Mouse (Mus musculus) cerebellum, postnatal 25 days (tissue): ENCODE measurements around the gene Defb21.

Source experiments
- DNase-seq, 2 experiments: peaks; one replicate each; pipeline ENCODE4 v3.0.0; 2021; ENCODE audit warnings: mixed read lengths in 2 of 2

Defb21 gene

GRCm38 (mm10) chr2:152572114-152572794, at the start of gene Defb21:
Gene Defb21 (plus strand): TSS chr2:152572744.
- peak in 1 of 2 experiments; percentile 8 for DNase-seq

- DNase-seq: no peak
These were observed 32.4 kb upstream of the Defb21 start, which contains the start of gene Defb29 for GRCm38 (mm10) chr2:152539944-152540710. Gene Defb29 (minus strand): TSS chr2:152540098.

GRCm38 (mm10) chr2:152541979-152542378, 30.6 kb upstream of the Defb21 start:
- no peak for DNase-seq

GRCm38 (mm10) chr2:152542897-152543296, 29.6 kb upstream of the Defb21 start:
- no peak for DNase-seq

- no peak for DNase-seq
These were observed 29.1 kb upstream of the Defb21 start for GRCm38 (mm10) chr2:152543478-152543877.

- peak; percentile 21 to 57 for DNase-seq
These were observed 27.9 kb upstream of the Defb21 start for GRCm38 (mm10) chr2:152544691-152545090.

GRCm38 (mm10) chr2:152548124-152548523, 24.4 kb upstream of the Defb21 start:
- no peak for DNase-seq

GRCm38 (mm10) chr2:152553774-152554423, 18.6 kb upstream of the Defb21 start:
- peak; percentile 63 to 76 for DNase-seq

- DNase-seq: no peak
These were observed 15.9 kb upstream of the Defb21 start for GRCm38 (mm10) chr2:152556655-152557054.

GRCm38 (mm10) chr2:152569038-152569437, 3.5 kb upstream of the Defb21 start, which contains the start of gene Gm17416:
Gene Gm17416 (plus strand): TSS chr2:152569338.
- no peak for DNase-seq

- no peak for DNase-seq
These were observed 2.7 kb upstream of the Defb21 start for GRCm38 (mm10) chr2:152569881-152570280.

GRCm38 (mm10) chr2:152570313-152570712, 2.2 kb upstream of the Defb21 start:
- DNase-seq: no peak

GRCm38 (mm10) chr2:152573484-152573883, 940 bp downstream of the Defb21 start:
- no peak for DNase-seq

GRCm38 (mm10) chr2:152580107-152580506, 7.6 kb downstream of the Defb21 start, which contains the start of gene Defb19:
Gene Defb19 (minus strand): TSS chr2:152580312.
- no peak for DNase-seq

- no peak for DNase-seq
These were observed 8.1 kb downstream of the Defb21 start for GRCm38 (mm10) chr2:152580612-152581011.

GRCm38 (mm10) chr2:152586926-152587560, 14.5 kb downstream of the Defb21 start:
- DNase-seq: peak in 1 of 2 experiments; percentile 19

- DNase-seq: no peak
These were observed 15.9 kb downstream of the Defb21 start for GRCm38 (mm10) chr2:152588450-152588849.

GRCm38 (mm10) chr2:152589021-152589420, 16.5 kb downstream of the Defb21 start:
- DNase-seq: no peak

- no peak for DNase-seq
These were observed 26.8 kb downstream of the Defb21 start, which contains the start of gene Defb45 for GRCm38 (mm10) chr2:152599299-152599698. Gene Defb45 (minus strand): TSS chr2:152599399.

- DNase-seq: no peak
These were observed 27.5 kb downstream of the Defb21 start for GRCm38 (mm10) chr2:152600076-152600475.

GRCm38 (mm10) chr2:152601275-152601960, 28.9 kb downstream of the Defb21 start:
- no peak for DNase-seq

- peak in 1 of 2 experiments; percentile 35 for DNase-seq
These were observed 31.5 kb downstream of the Defb21 start, which contains the start of gene Defb36 for GRCm38 (mm10) chr2:152604057-152604456. Gene Defb36 (plus strand): TSS chr2:152604327.
